14 mouse cellular contexts compared by ENCODE assay signal in the genomic region with DNA sequence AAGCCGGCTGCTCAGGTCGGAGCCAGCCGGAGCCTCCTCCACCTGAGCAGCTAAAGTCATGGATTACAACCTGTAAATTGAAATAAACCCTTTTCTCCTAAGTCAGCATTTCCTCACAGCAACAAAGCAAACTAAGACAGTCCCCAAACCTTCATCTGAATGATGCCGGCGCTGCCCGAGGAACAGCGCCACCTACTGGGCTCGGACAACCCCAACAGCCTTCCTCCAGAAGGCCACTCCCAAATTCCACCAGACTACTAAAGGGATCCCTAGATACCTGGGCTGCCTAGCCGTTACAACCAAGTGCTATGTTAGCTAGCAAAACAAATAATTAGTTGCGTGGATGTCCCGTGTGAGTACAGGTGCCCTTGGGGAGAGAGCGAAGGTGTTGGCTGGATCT. TPM values are rescaled to one million over a fixed set of nuclear protein-coding genes. Genes with fewer than 3 reads are reported as not detected.
DNase-seq lines count a peak whose midpoint lies in the region; ATAC-seq and TF ChIP-seq lines count a peak whose summit lies in the region.
"Had no signal": no experiment of that assay in that cellular context is flagged by ENCODE, and none has a peak within 500 bp of the region (broad histone marks: within the 10 kb centered on the region; RNA-seq: fewer than 3 reads in every experiment).

No protein-coding gene starts in this region.

- no peak overlapping the region for H3K4me2 ChIP-seq in hindbrain, postnatal 0 days (ENCODE audit: low read depth, low read length)
- H3K4me2 ChIP-seq in hindbrain, embryonic 11.5 days (replicated peaks; ENCODE audit: low read depth, low read length): no peak overlapping the region
- H3K4me2 ChIP-seq in midbrain, postnatal 0 days (ENCODE audit: low read depth, low read length, poor library complexity, severe bottlenecking): no peak overlapping the region
- no peak overlapping the region for H3K4me2 ChIP-seq in stomach, postnatal 0 days (replicated peaks; ENCODE audit: low read depth)
- H3K4me2 ChIP-seq: embryonic facial prominence, embryonic 12.5 days; forebrain, embryonic 13.5 days; hindbrain, embryonic 15.5 days; liver, embryonic 13.5 days had no signal

- WGBS in hindbrain, postnatal 0 days: 72% methylated on average over 12 of the region's 12 CpGs
- 74% methylated on average over 12 of the region's 12 CpGs for WGBS in hindbrain, embryonic 11.5 days
- WGBS in midbrain, postnatal 0 days: 73% methylated on average over 12 of the region's 12 CpGs
- WGBS in midbrain, embryonic 10.5 days: 74% methylated on average over 12 of the region's 12 CpGs
- 71% methylated on average over 12 of the region's 12 CpGs for WGBS in stomach, postnatal 0 days

- H3K36me3 ChIP-seq in hindbrain, postnatal 0 days (ENCODE audit: insufficient read depth, low read length): no peaks in the 10 kb centered on the region
- H3K36me3 ChIP-seq in hindbrain, embryonic 11.5 days (ENCODE audit: control insufficient read depth, insufficient read depth, low read length): no peaks in the 10 kb centered on the region
- no peaks in the 10 kb centered on the region for H3K36me3 ChIP-seq in midbrain, postnatal 0 days (ENCODE audit: insufficient read depth, low read length)
- peaks cover 18% of the 10 kb centered on the region for H3K36me3 ChIP-seq in midbrain, embryonic 10.5 days
- no peaks in the 10 kb centered on the region for H3K36me3 ChIP-seq in stomach, postnatal 0 days (ENCODE audit: control insufficient read depth, insufficient read depth, low read length)
- H3K36me3 ChIP-seq: embryonic facial prominence, embryonic 12.5 days; hindbrain, embryonic 15.5 days had no signal

- peak; percentile 42 for TF ChIP-seq CTCF in hindbrain, postnatal 0 days (IDR thresholded peaks at IDR 0.05; ENCODE audit: low read depth)
- TF ChIP-seq CTCF in midbrain, postnatal 0 days (IDR thresholded peaks at IDR 0.05): peak; percentile 55
- peak; percentile 67 for TF ChIP-seq CTCF in stomach, postnatal 0 days (IDR thresholded peaks at IDR 0.05; ENCODE audit: low read depth)

- no peak overlapping the region for H3K9ac ChIP-seq in hindbrain, postnatal 0 days (replicated peaks; ENCODE audit: low read length)
- no peak overlapping the region for H3K9ac ChIP-seq in hindbrain, embryonic 11.5 days (ENCODE audit: low read depth, low read length)
- no peak overlapping the region for H3K9ac ChIP-seq in midbrain, postnatal 0 days (replicated peaks; ENCODE audit: low read length, poor library complexity, severe bottlenecking)
- no peak overlapping the region for H3K9ac ChIP-seq in stomach, postnatal 0 days (ENCODE audit: low read length)
- H3K9ac ChIP-seq: embryonic facial prominence, embryonic 12.5 days; forebrain, embryonic 13.5 days; hindbrain, embryonic 15.5 days; liver, embryonic 13.5 days had no signal

- DNase-seq in hindbrain, postnatal 0 days (ENCODE audit: low spot score): no peak
- DNase-seq in hindbrain, embryonic 11.5 days (ENCODE audit: low spot score): no peak
- DNase-seq in midbrain, postnatal 0 days (ENCODE audit: low spot score): no peak
- no peak for DNase-seq in midbrain, embryonic 10.5 days (ENCODE audit: low spot score)
- DNase-seq in NIH3T3 (ENCODE audit: low read depth): peak; percentile 32
- DNase-seq in stomach, postnatal 0 days (ENCODE audit: low spot score): peak; percentile 34
- no peak for DNase-seq in spleen, adult 18-20 months
- DNase-seq: adrenal gland, postnatal 36 days; cerebellum, adult 18-20 months; gastrocnemius, postnatal 14 days; liver, embryonic 13.5 days had no signal

- no peak overlapping the region for H3K4me3 ChIP-seq in hindbrain, postnatal 0 days (ENCODE audit: low read length)
- H3K4me3 ChIP-seq in hindbrain, embryonic 11.5 days (ENCODE audit: low read depth, low read length): no peak overlapping the region
- no peak overlapping the region for H3K4me3 ChIP-seq in midbrain, postnatal 0 days (ENCODE audit: low read depth, low read length)
- H3K4me3 ChIP-seq in midbrain, embryonic 10.5 days: no peak overlapping the region
- H3K4me3 ChIP-seq in stomach, postnatal 0 days (ENCODE audit: low read depth, low read length): no peak overlapping the region
- H3K4me3 ChIP-seq: embryonic facial prominence, embryonic 12.5 days; forebrain, embryonic 13.5 days; hindbrain, embryonic 15.5 days; liver, embryonic 13.5 days had no signal

- ATAC-seq in hindbrain, postnatal 0 days: no peak
- ATAC-seq in hindbrain, embryonic 11.5 days (ENCODE audit: low FRiP score): no peak
- ATAC-seq in midbrain, postnatal 0 days (ENCODE audit: low FRiP score): no peak
- no peak for ATAC-seq in stomach, postnatal 0 days (ENCODE audit: low FRiP score, low TSS enrichment)
- ATAC-seq: forebrain, embryonic 13.5 days had no signal

- no peaks in the 10 kb centered on the region for H3K4me1 ChIP-seq in hindbrain, postnatal 0 days (ENCODE audit: insufficient read depth, low read length)
- no peaks in the 10 kb centered on the region for H3K4me1 ChIP-seq in hindbrain, embryonic 11.5 days (replicated peaks; ENCODE audit: control insufficient read depth, insufficient read depth, low read length)
- no peaks in the 10 kb centered on the region for H3K4me1 ChIP-seq in midbrain, postnatal 0 days (ENCODE audit: insufficient read depth, low read length)
- H3K4me1 ChIP-seq in midbrain, embryonic 10.5 days: no peaks in the 10 kb centered on the region
- no peaks in the 10 kb centered on the region for H3K4me1 ChIP-seq in stomach, postnatal 0 days (replicated peaks; ENCODE audit: control insufficient read depth, insufficient read depth)
- H3K4me1 ChIP-seq: embryonic facial prominence, embryonic 12.5 days; forebrain, embryonic 13.5 days; hindbrain, embryonic 15.5 days had no signal

- no peaks in the 10 kb centered on the region for H3K27me3 ChIP-seq in hindbrain, postnatal 0 days (ENCODE audit: insufficient read depth, low read length)
- no peaks in the 10 kb centered on the region for H3K27me3 ChIP-seq in hindbrain, embryonic 11.5 days (ENCODE audit: control insufficient read depth, insufficient read depth, low read length)
- H3K27me3 ChIP-seq in midbrain, postnatal 0 days (ENCODE audit: insufficient read depth, low read length): no peaks in the 10 kb centered on the region
- H3K27me3 ChIP-seq in midbrain, embryonic 10.5 days (ENCODE audit: low read depth, poor library complexity, severe bottlenecking): no peaks in the 10 kb centered on the region
- no peaks in the 10 kb centered on the region for H3K27me3 ChIP-seq in stomach, postnatal 0 days (ENCODE audit: control insufficient read depth, insufficient read depth, low read length)
- H3K27me3 ChIP-seq: embryonic facial prominence, embryonic 12.5 days; forebrain, embryonic 13.5 days; hindbrain, embryonic 15.5 days; liver, embryonic 13.5 days had no signal

- H3K27ac ChIP-seq in hindbrain, postnatal 0 days: no peak overlapping the region
- H3K27ac ChIP-seq in hindbrain, embryonic 11.5 days (ENCODE audit: low read depth, low read length): no peak overlapping the region
- H3K27ac ChIP-seq in midbrain, postnatal 0 days (ENCODE audit: low read depth, low read length): no peak overlapping the region
- no peak overlapping the region for H3K27ac ChIP-seq in midbrain, embryonic 10.5 days (replicated peaks)
- no peak overlapping the region for H3K27ac ChIP-seq in stomach, postnatal 0 days (replicated peaks)
- H3K27ac ChIP-seq: embryonic facial prominence, embryonic 12.5 days; forebrain, embryonic 13.5 days; hindbrain, embryonic 15.5 days; liver, embryonic 13.5 days had no signal

- TF ChIP-seq EP300 in stomach, postnatal 0 days (optimal IDR thresholded peaks at IDR 0.05): no peak

- no peaks in the 10 kb centered on the region for H3K9me3 ChIP-seq in hindbrain, postnatal 0 days (ENCODE audit: low read length)
- no peaks in the 10 kb centered on the region for H3K9me3 ChIP-seq in hindbrain, embryonic 11.5 days (ENCODE audit: control insufficient read depth, low read length)
- H3K9me3 ChIP-seq in midbrain, postnatal 0 days (ENCODE audit: low read length): no peaks in the 10 kb centered on the region
- peaks cover 8% of the 10 kb centered on the region; the same call in 1 of the 2 replicates for H3K9me3 ChIP-seq in midbrain, embryonic 10.5 days (replicated peaks)
- H3K9me3 ChIP-seq in stomach, postnatal 0 days (ENCODE audit: control insufficient read depth, low read length): no peaks in the 10 kb centered on the region
- H3K9me3 ChIP-seq: hindbrain, embryonic 15.5 days; liver, embryonic 13.5 days had no signal

RNA-seq across cellular contexts. Expression of gene Slc7a1, which starts 24.2 kb away (rescaled TPM):
- total RNA-seq in hindbrain, postnatal 0 days (2014; rRNA removed): 58.5 and 71.1 TPM in 2 replicates
- 35.3 and 42.3 TPM in 2 replicates for polyA plus RNA-seq in hindbrain, postnatal 0 days (2015; fragmentation: Nextera tagmentation; extraction: Ambion mirVana)
- polyA plus RNA-seq in hindbrain, embryonic 11.5 days (2014; fragmentation: Nextera tagmentation; extraction: Ambion mirVana): 16.9 and 20.9 TPM in 2 replicates
- 49.8 and 73.3 TPM in 2 replicates for total RNA-seq in midbrain, postnatal 0 days (2014; rRNA removed)
- polyA plus RNA-seq in midbrain, postnatal 0 days (2015; fragmentation: Nextera tagmentation; extraction: Ambion mirVana): 26.2 and 33.8 TPM in 2 replicates
- 12.8 and 15.1 TPM in 2 replicates for polyA plus RNA-seq in midbrain, embryonic 10.5 days (2016; fragmentation: Nextera tagmentation; extraction: Ambion mirVana)
- polyA plus RNA-seq in stomach, postnatal 0 days (2015; fragmentation: Nextera tagmentation; extraction: Ambion mirVana): 17.8 and 20.9 TPM in 2 replicates

Comparison
In these comparisons a context has a peak if more than half of its experiments do, and no peak if none do; other contexts are left out.
1. DNase-seq: peak in NIH3T3 (single experiment) and stomach, postnatal 0 days (single experiment); none in hindbrain, postnatal 0 days (single experiment), hindbrain, embryonic 11.5 days (single experiment), midbrain, postnatal 0 days (single experiment), midbrain, embryonic 10.5 days (single experiment) and spleen, adult 18-20 months (0 of 2).
2. Peak in every context shown above with its lines, with median percentiles within 50 percentile points of each other: CTCF ChIP-seq.